Mouse (Mus musculus): ENCODE results near the gene Pcdh15.

DNA sequence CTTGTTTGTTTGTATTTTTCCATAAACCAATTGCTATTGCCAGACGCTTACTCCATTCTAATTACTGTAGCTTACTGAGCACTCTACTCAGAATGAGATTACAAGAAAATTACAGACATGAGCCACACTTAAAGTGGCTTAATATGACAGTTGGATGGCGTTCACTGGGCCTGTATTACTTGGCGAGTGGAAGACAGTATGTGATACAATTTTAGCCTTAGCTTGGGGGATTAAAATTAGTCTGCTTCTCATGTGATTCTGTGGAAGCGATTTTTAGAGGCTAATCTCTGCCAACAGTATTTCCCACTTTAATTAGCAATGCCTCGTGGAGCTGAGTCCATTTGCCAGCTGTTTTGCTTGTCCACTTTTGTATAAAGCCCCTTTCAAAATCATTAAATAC lies 837.0 kb downstream of the Pcdh15 start:
- TF ChIP-seq POLR2A (IDR thresholded peaks at IDR 0.05; ENCODE audit: control insufficient read depth, low read depth, low read length) (no peak), CTCF (IDR thresholded peaks at IDR 0.05; ENCODE audit: control insufficient read depth, insufficient read depth, insufficient replicate concordance, low read depth, low read length) (no peak)

Measured in testis, adult 2 months (tissue).